Mouse (Mus musculus) testis, adult 2 months (tissue): ENCODE results near the gene Tomm20l.

ENCODE experiments used
- CTCF ChIP-seq: fragments of 200-500 bp; IDR thresholded peaks from 2 replicates; pipeline ENCODE4 v1.5.1; 2012; ENCODE audit warnings: low read depth, mild to moderate bottlenecking, inconsistent platforms, low read length, moderate library complexity; ENCODE audit not compliant: control insufficient read depth, insufficient read depth, insufficient replicate concordance
- POLR2A ChIP-seq: fragments of 200-500 bp; IDR thresholded peaks from 2 replicates; pipeline ENCODE4 v1.6.1; 2012; ENCODE audit warnings: low read depth, mild to moderate bottlenecking, inconsistent platforms, low read length, moderate library complexity; ENCODE audit not compliant: control insufficient read depth

- TF ChIP-seq CTCF (no peak), POLR2A (no peak)
Measured at GRCm38 (mm10) chr12:71107216-71107771, 3.9 kb upstream of the Tomm20l start.
